Mouse (Mus musculus): ENCODE data around the gene Cyp4f39. TPM values are rescaled to one million over a fixed set of nuclear protein-coding genes. Genes with fewer than 3 reads are reported as not detected.
A peak's percentile ranks its signal among the peaks of the same experiment; 100 is the strongest.
"Not testable (repeated sequence)": the region's sequence is repeated elsewhere in the genome, so short reads cannot be mapped to it uniquely, and the experiment has no call there.

Gene Cyp4f39
- polyA plus RNA-seq, 1 experiment from 2014 or later: 0.45 TPM

DNA sequence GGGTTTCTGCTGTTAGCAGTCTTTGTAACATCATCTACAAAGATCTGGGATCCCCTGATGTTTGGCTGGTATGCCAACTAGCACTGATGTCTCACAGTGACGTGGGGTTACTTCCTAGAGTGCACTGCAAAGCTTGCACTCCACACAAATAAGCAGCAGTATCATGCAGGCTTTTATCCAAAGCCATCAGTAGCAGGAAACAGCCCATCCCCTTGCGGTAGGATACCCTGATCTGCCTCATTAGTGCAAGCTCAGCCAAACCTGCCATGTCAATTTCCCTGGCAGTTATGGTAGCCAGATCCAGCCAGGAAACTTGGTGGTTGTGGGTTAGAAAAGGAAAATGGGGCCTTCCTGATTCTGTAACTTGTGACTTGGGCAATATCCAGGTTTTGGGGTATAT is 26.2 kb downstream of the Cyp4f39 start:
- H3K27me3 ChIP-seq (ENCODE audit: control insufficient read depth, insufficient read depth, low read length): no peaks in the 10 kb centered on the region
- no peak overlapping the region for H3K9ac ChIP-seq (replicated peaks; ENCODE audit: low read depth, low read length)
- H3K4me3 ChIP-seq (ENCODE audit: low read depth, low read length): no peak overlapping the region
- WGBS: 66% methylated on average over 2 of the region's 2 CpGs
- 0 out of 2 replicates have a peak, but pooled peaks cover 3% of the 10 kb centered on the region for H3K4me1 ChIP-seq (ENCODE audit: control insufficient read depth, insufficient read depth, low read length)
- no peak overlapping the region for H3K27ac ChIP-seq (ENCODE audit: low read length)
- no peaks in the 10 kb centered on the region for H3K9me3 ChIP-seq (ENCODE audit: control insufficient read depth, low read depth, low read length)
- no peak for ATAC-seq (ENCODE audit: insufficient number of reproducible peaks, insufficient read depth, low FRiP score, low read depth)
- no peak overlapping the region for H3K4me2 ChIP-seq (replicated peaks; ENCODE audit: low read depth, low read length)
- no peaks in the 10 kb centered on the region for H3K36me3 ChIP-seq (ENCODE audit: control insufficient read depth, insufficient read depth, low read length)

GRCm38 (mm10) chr17:32479554-32480506 is 27.3 kb downstream of the Cyp4f39 start:
- WGBS: 7% methylated on average over 8 of the region's 8 CpGs
- Histone ChIP-seq H3K36me3 (ENCODE audit: control insufficient read depth, insufficient read depth, low read length) (no peaks in the 10 kb centered on the region), H3K9ac (replicated peaks; ENCODE audit: low read depth, low read length) (no peak overlapping the region), H3K27ac (ENCODE audit: low read length) (no peak overlapping the region), H3K9me3 (ENCODE audit: control insufficient read depth, low read depth, low read length) (no peaks in the 10 kb centered on the region), H3K4me3 (ENCODE audit: low read depth, low read length) (no peak overlapping the region), H3K4me2 (replicated peaks; ENCODE audit: low read depth, low read length) (no peak overlapping the region), H3K4me1 (ENCODE audit: control insufficient read depth, insufficient read depth, low read length) (0 out of 2 replicates have a peak, but pooled peaks cover 3% of the 10 kb centered on the region), H3K27me3 (ENCODE audit: control insufficient read depth, insufficient read depth, low read length) (no peaks in the 10 kb centered on the region)
- ATAC-seq (ENCODE audit: insufficient number of reproducible peaks, insufficient read depth, low FRiP score, low read depth): no peak

GRCm38 (mm10) chr17:32481766-32482165 is 29.2 kb downstream of the Cyp4f39 start:
- WGBS: 78% methylated on average over 14 of the region's 14 CpGs
- Histone ChIP-seq H3K4me3 (ENCODE audit: low read depth, low read length) (no peak overlapping the region), H3K27ac (ENCODE audit: low read length) (no peak overlapping the region), H3K36me3 (ENCODE audit: control insufficient read depth, insufficient read depth, low read length) (no peaks in the 10 kb centered on the region), H3K9me3 (ENCODE audit: control insufficient read depth, low read depth, low read length) (no peaks in the 10 kb centered on the region), H3K4me2 (replicated peaks; ENCODE audit: low read depth, low read length) (no peak overlapping the region), H3K9ac (replicated peaks; ENCODE audit: low read depth, low read length) (no peak overlapping the region), H3K4me1 (ENCODE audit: control insufficient read depth, insufficient read depth, low read length) (0 out of 2 replicates have a peak, but pooled peaks cover 3% of the 10 kb centered on the region), H3K27me3 (ENCODE audit: control insufficient read depth, insufficient read depth, low read length) (no peaks in the 10 kb centered on the region)
- ATAC-seq (ENCODE audit: insufficient number of reproducible peaks, insufficient read depth, low FRiP score, low read depth): no peak

DNA sequence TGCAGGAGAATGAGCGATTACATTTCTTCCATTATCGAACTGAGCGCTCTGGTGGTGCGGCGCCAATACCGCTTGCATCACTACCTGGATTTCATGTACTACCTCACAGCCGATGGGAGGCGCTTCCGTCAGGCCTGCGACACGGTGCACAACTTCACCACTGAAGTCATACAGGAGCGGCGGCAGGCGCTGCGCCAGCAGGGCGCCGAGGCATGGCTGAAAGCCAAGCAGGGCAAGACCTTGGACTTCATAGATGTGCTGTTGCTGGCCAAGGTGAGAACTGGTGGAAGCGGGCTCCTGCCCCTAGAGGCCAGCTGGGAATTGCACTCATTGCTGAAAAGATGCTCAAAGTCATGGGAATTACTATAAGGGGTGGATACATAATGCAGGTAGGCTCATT is 30.7 kb downstream of the Cyp4f39 start:
- Histone ChIP-seq H3K27ac (ENCODE audit: low read length) (no peak overlapping the region), H3K4me3 (ENCODE audit: low read depth, low read length) (no peak overlapping the region), H3K27me3 (ENCODE audit: control insufficient read depth, insufficient read depth, low read length) (no peaks in the 10 kb centered on the region), H3K9me3 (ENCODE audit: control insufficient read depth, low read depth, low read length) (no peaks in the 10 kb centered on the region), H3K4me2 (replicated peaks; ENCODE audit: low read depth, low read length) (peak overlapping the region; percentile 26; the same call in 1 of the 2 replicates), H3K36me3 (ENCODE audit: control insufficient read depth, insufficient read depth, low read length) (no peaks in the 10 kb centered on the region), H3K4me1 (ENCODE audit: control insufficient read depth, insufficient read depth, low read length) (0 out of 2 replicates have a peak, but pooled peaks cover 3% of the 10 kb centered on the region), H3K9ac (replicated peaks; ENCODE audit: low read depth, low read length) (no peak overlapping the region)
- WGBS: 17% methylated on average over 18 of the region's 18 CpGs
- peak; percentile 71; the same call in 1 of the 2 replicates for ATAC-seq (ENCODE audit: insufficient number of reproducible peaks, insufficient read depth, low FRiP score, low read depth)

GRCm38 (mm10) chr17:32492349-32492980 is 39.9 kb downstream of the Cyp4f39 start:
- Histone ChIP-seq H3K9ac (replicated peaks; ENCODE audit: low read depth, low read length) (no peak overlapping the region), H3K4me2 (replicated peaks; ENCODE audit: low read depth, low read length) (peak overlapping the region; percentile 38), H3K27ac (ENCODE audit: low read length) (no peak overlapping the region), H3K4me3 (ENCODE audit: low read depth, low read length) (peak overlapping the region; percentile 18), H3K36me3 (ENCODE audit: control insufficient read depth, insufficient read depth, low read length) (no peaks in the 10 kb centered on the region), H3K4me1 (ENCODE audit: control insufficient read depth, insufficient read depth, low read length) (no peaks in the 10 kb centered on the region), H3K27me3 (ENCODE audit: control insufficient read depth, insufficient read depth, low read length) (no peaks in the 10 kb centered on the region), H3K9me3 (ENCODE audit: control insufficient read depth, low read depth, low read length) (no peaks in the 10 kb centered on the region)
- 13% methylated on average over 30 of the region's 30 CpGs for WGBS
- peak; percentile 81 for ATAC-seq (ENCODE audit: insufficient number of reproducible peaks, insufficient read depth, low FRiP score, low read depth)

GRCm38 (mm10) chr17:32494601-32495000 is 42.1 kb downstream of the Cyp4f39 start:
- Histone ChIP-seq H3K4me1 (ENCODE audit: control insufficient read depth, insufficient read depth, low read length) (no peaks in the 10 kb centered on the region), H3K4me2 (replicated peaks; ENCODE audit: low read depth, low read length) (no peak overlapping the region), H3K36me3 (ENCODE audit: control insufficient read depth, insufficient read depth, low read length) (no peaks in the 10 kb centered on the region), H3K4me3 (ENCODE audit: low read depth, low read length) (no peak overlapping the region), H3K9me3 (ENCODE audit: control insufficient read depth, low read depth, low read length) (no peaks in the 10 kb centered on the region), H3K27me3 (ENCODE audit: control insufficient read depth, insufficient read depth, low read length) (no peaks in the 10 kb centered on the region), H3K27ac (ENCODE audit: low read length) (no peak overlapping the region), H3K9ac (replicated peaks; ENCODE audit: low read depth, low read length) (no peak overlapping the region)
- WGBS: 50% methylated on average over 1 of the region's 1 CpGs
- peak; percentile 62; the same call in 1 of the 2 replicates for ATAC-seq (ENCODE audit: insufficient number of reproducible peaks, insufficient read depth, low FRiP score, low read depth)

DNA sequence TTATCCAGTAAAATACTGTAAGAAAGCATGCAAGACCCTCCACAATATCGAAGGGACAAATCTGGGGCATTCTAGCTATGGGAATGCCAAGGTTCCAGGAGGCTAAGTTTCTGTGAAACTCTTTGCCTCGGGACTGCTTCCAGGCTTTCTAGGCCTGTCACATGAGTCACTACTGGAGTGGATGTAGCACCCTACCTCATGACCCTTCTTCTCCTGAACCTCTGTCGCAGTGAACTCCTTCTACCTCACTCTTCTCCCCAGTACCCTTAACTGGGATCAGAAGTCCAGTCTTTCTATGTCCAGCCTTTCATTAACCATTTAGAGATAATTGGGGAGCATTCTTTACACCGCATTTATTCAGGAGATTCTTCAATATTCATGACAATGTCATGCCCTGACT is 48.0 kb downstream of the Cyp4f39 start:
- H3K9me3 ChIP-seq (ENCODE audit: control insufficient read depth, low read depth, low read length); H3K27ac ChIP-seq (ENCODE audit: low read length); H3K4me3 ChIP-seq (ENCODE audit: low read depth, low read length); H3K4me1 ChIP-seq (ENCODE audit: control insufficient read depth, insufficient read depth, low read length); H3K27me3 ChIP-seq (ENCODE audit: control insufficient read depth, insufficient read depth, low read length); H3K4me2 ChIP-seq (replicated peaks; ENCODE audit: low read depth, low read length); H3K36me3 ChIP-seq (ENCODE audit: control insufficient read depth, insufficient read depth, low read length); ATAC-seq (ENCODE audit: insufficient number of reproducible peaks, insufficient read depth, low FRiP score, low read depth); H3K9ac ChIP-seq (replicated peaks; ENCODE audit: low read depth, low read length): not testable (repeated sequence)
- 84% methylated on average over 4 of the region's 4 CpGs for WGBS

DNA sequence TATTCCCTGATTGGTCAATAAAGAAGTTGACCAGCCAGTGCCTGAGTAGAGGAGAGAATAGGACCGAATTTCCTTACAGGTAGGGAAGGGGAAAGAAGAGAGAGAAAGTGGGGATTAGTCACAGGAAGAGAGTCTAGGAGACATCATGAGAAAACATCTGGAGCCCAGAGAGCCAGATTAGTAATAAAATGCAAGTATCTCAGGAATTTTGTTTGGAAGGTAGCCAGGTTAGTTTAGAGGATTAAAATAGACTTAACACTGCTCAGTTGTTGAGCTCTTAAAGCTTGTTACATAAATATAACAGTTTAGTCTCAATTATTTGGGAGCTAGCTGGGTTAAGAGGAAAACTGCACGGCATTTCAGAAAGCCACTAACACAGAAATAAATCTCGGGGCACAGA is 48.5 kb downstream of the Cyp4f39 start:
- H3K4me3 ChIP-seq (ENCODE audit: low read depth, low read length): no peak overlapping the region
- H3K36me3 ChIP-seq (ENCODE audit: control insufficient read depth, insufficient read depth, low read length): no peaks in the 10 kb centered on the region
- H3K4me1 ChIP-seq (ENCODE audit: control insufficient read depth, insufficient read depth, low read length): no peaks in the 10 kb centered on the region
- WGBS: 51% methylated on average over 3 of the region's 3 CpGs
- H3K9ac ChIP-seq (replicated peaks; ENCODE audit: low read depth, low read length): no peak overlapping the region
- no peak overlapping the region for H3K4me2 ChIP-seq (replicated peaks; ENCODE audit: low read depth, low read length)
- no peak overlapping the region for H3K27ac ChIP-seq (ENCODE audit: low read length)
- H3K27me3 ChIP-seq (ENCODE audit: control insufficient read depth, insufficient read depth, low read length): no peaks in the 10 kb centered on the region
- no peaks in the 10 kb centered on the region for H3K9me3 ChIP-seq (ENCODE audit: control insufficient read depth, low read depth, low read length)
- ATAC-seq (ENCODE audit: insufficient number of reproducible peaks, insufficient read depth, low FRiP score, low read depth): no peak
